Mouse (Mus musculus): Measurements from ENCODE around the gene Fam234a. TPM values are rescaled to one million over a fixed set of nuclear protein-coding genes. Genes with fewer than 3 reads are reported as not detected.
"Not testable (repeated sequence)": the region's sequence is repeated elsewhere in the genome, so short reads cannot be mapped to it uniquely, and the experiment has no call there.

The Fam234a gene
- polyA plus RNA-seq (2014; fragmentation: Nextera tagmentation; extraction: Ambion mirVana), result 49.2 and 51.1 TPM in 2 replicates

- no peaks in the 10 kb centered on the region for H3K9me3 ChIP-seq (ENCODE audit: control insufficient read depth, low read depth, low read length)
- no peaks in the 10 kb centered on the region for H3K27me3 ChIP-seq (ENCODE audit: control insufficient read depth, insufficient read depth, low read length)
- H3K27ac ChIP-seq (ENCODE audit: low read length), result peak within 1 kb of the TSS; percentile 82
- H3K36me3 ChIP-seq (ENCODE audit: control insufficient read depth, insufficient read depth, low read length), result no peaks in the 10 kb centered on the region
- H3K4me2 ChIP-seq (replicated peaks; ENCODE audit: low read depth, low read length), result peak within 1 kb of the TSS; percentile 59
- 0 out of 2 replicates have a peak, but pooled peaks cover 6% of the 10 kb centered on the region for H3K4me1 ChIP-seq (ENCODE audit: control insufficient read depth, insufficient read depth, low read length)
- WGBS, result 8% methylated on average over 33 of the region's 33 CpGs
- H3K9ac ChIP-seq (replicated peaks; ENCODE audit: low read depth, low read length), result peak within 1 kb of the TSS; percentile 41
- H3K4me3 ChIP-seq (ENCODE audit: low read depth, low read length), result peak within 1 kb of the TSS; percentile 64
- peak; percentile 97 for ATAC-seq (ENCODE audit: insufficient number of reproducible peaks, insufficient read depth, low FRiP score, low read depth)
Observed at GRCm38 (mm10) chr17:26244101-26244841, at the start of gene Fam234a. TSS of gene Fam234a (minus strand) at chr17:26244242.

DNA sequence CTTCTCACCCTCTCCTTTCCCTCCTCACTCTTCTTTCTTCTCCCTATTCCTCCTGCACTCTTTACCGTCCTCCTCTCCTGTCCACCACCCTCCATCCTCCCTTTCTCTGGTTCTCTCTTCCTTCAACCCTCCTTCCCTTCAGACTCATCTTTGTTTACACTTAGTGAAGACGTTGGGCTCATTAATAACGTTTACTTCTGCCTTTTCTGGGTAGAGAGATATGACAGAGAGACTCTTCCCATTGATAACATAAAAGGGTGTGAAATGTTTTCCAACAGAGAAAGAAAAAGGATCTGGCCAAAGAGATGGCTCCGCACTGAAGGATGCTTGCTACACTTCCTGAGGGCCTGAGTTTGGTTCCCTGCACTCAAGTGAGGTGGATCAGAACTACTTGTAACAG, 45.4 kb upstream of the Fam234a start:
- Histone ChIP-seq H3K4me1 (ENCODE audit: control insufficient read depth, insufficient read depth, low read length) (no peaks in the 10 kb centered on the region), H3K4me3 (ENCODE audit: low read depth, low read length) (no peak overlapping the region), H3K36me3 (ENCODE audit: control insufficient read depth, insufficient read depth, low read length) (peaks cover 27% of the 10 kb centered on the region), H3K4me2 (replicated peaks; ENCODE audit: low read depth, low read length) (no peak overlapping the region), H3K27me3 (ENCODE audit: control insufficient read depth, insufficient read depth, low read length) (no peaks in the 10 kb centered on the region), H3K9me3 (ENCODE audit: control insufficient read depth, low read depth, low read length) (peaks cover 9% of the 10 kb centered on the region; the same call in 1 of the 2 replicates), H3K9ac (replicated peaks; ENCODE audit: low read depth, low read length) (no peak overlapping the region), H3K27ac (ENCODE audit: low read length) (no peak overlapping the region)
- ATAC-seq (ENCODE audit: insufficient number of reproducible peaks, insufficient read depth, low FRiP score, low read depth), result no peak
- WGBS, result 63% methylated on average over 4 of the region's 4 CpGs

- H3K4me2 ChIP-seq (replicated peaks; ENCODE audit: low read depth, low read length), result no peak overlapping the region
- ATAC-seq (ENCODE audit: insufficient number of reproducible peaks, insufficient read depth, low FRiP score, low read depth), result no peak
- peaks cover 2% of the 10 kb centered on the region; the same call in 1 of the 2 replicates for H3K9me3 ChIP-seq (ENCODE audit: control insufficient read depth, low read depth, low read length)
- no peak overlapping the region for H3K9ac ChIP-seq (replicated peaks; ENCODE audit: low read depth, low read length)
- H3K4me1 ChIP-seq (ENCODE audit: control insufficient read depth, insufficient read depth, low read length), result no peaks in the 10 kb centered on the region
- peaks cover 57% of the 10 kb centered on the region for H3K36me3 ChIP-seq (ENCODE audit: control insufficient read depth, insufficient read depth, low read length)
- WGBS, result 82% methylated on average over 8 of the region's 8 CpGs
- no peak overlapping the region for H3K27ac ChIP-seq (ENCODE audit: low read length)
- H3K27me3 ChIP-seq (ENCODE audit: control insufficient read depth, insufficient read depth, low read length), result no peaks in the 10 kb centered on the region
- no peak overlapping the region for H3K4me3 ChIP-seq (ENCODE audit: low read depth, low read length)
Observed at GRCm38 (mm10) chr17:26286199-26286955, 42.3 kb upstream of the Fam234a start.

DNA sequence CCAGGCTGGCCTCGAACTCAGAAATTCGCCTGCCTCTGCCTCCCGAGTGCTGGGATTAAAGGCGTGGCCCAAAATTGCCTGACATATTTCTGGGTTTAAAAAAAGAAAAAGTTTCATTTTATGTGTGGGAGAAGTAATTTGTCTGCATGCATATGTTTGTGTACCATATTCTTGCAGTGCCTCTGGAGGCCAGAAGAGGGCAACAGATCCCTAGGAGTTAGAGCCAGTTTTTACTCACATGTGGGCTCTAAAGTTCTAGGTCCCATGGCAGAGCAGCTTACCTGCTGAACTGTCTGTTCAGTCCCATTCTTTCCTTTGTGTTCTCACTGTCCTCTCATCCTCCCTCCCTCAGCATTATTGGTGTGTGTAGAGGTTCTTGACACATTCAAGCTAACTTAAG, 32.7 kb upstream of the Fam234a start:
- Histone ChIP-seq H3K27ac (ENCODE audit: low read length) (no peak overlapping the region), H3K36me3 (ENCODE audit: control insufficient read depth, insufficient read depth, low read length) (peaks cover 77% of the 10 kb centered on the region), H3K4me2 (replicated peaks; ENCODE audit: low read depth, low read length) (no peak overlapping the region), H3K4me1 (ENCODE audit: control insufficient read depth, insufficient read depth, low read length) (no peaks in the 10 kb centered on the region), H3K9ac (replicated peaks; ENCODE audit: low read depth, low read length) (no peak overlapping the region), H3K9me3 (ENCODE audit: control insufficient read depth, low read depth, low read length) (no peaks in the 10 kb centered on the region), H3K27me3 (ENCODE audit: control insufficient read depth, insufficient read depth, low read length) (no peaks in the 10 kb centered on the region), H3K4me3 (ENCODE audit: low read depth, low read length) (no peak overlapping the region)
- 95% methylated on average over 4 of the region's 4 CpGs for WGBS
- no peak for ATAC-seq (ENCODE audit: insufficient number of reproducible peaks, insufficient read depth, low FRiP score, low read depth)

GRCm38 (mm10) chr17:26275933-26276332, 31.9 kb upstream of the Fam234a start:
- no peak overlapping the region for H3K4me3 ChIP-seq (ENCODE audit: low read depth, low read length)
- no peaks in the 10 kb centered on the region for H3K4me1 ChIP-seq (ENCODE audit: control insufficient read depth, insufficient read depth, low read length)
- no peaks in the 10 kb centered on the region for H3K27me3 ChIP-seq (ENCODE audit: control insufficient read depth, insufficient read depth, low read length)
- no peak overlapping the region for H3K27ac ChIP-seq (ENCODE audit: low read length)
- H3K9me3 ChIP-seq (ENCODE audit: control insufficient read depth, low read depth, low read length), result no peaks in the 10 kb centered on the region
- H3K4me2 ChIP-seq (replicated peaks; ENCODE audit: low read depth, low read length), result no peak overlapping the region
- H3K9ac ChIP-seq (replicated peaks; ENCODE audit: low read depth, low read length), result no peak overlapping the region
- 86% methylated on average over 13 of the region's 13 CpGs for WGBS
- no peak for ATAC-seq (ENCODE audit: insufficient number of reproducible peaks, insufficient read depth, low FRiP score, low read depth)
- peaks cover 76% of the 10 kb centered on the region for H3K36me3 ChIP-seq (ENCODE audit: control insufficient read depth, insufficient read depth, low read length)

GRCm38 (mm10) chr17:26272586-26272985, 28.5 kb upstream of the Fam234a start:
- Histone ChIP-seq H3K9me3 (ENCODE audit: control insufficient read depth, low read depth, low read length) (no peaks in the 10 kb centered on the region), H3K36me3 (ENCODE audit: control insufficient read depth, insufficient read depth, low read length) (peaks cover 65% of the 10 kb centered on the region), H3K9ac (replicated peaks; ENCODE audit: low read depth, low read length) (no peak overlapping the region), H3K4me1 (ENCODE audit: control insufficient read depth, insufficient read depth, low read length) (no peaks in the 10 kb centered on the region), H3K27me3 (ENCODE audit: control insufficient read depth, insufficient read depth, low read length) (no peaks in the 10 kb centered on the region), H3K4me2 (replicated peaks; ENCODE audit: low read depth, low read length) (no peak overlapping the region), H3K27ac (ENCODE audit: low read length) (no peak overlapping the region), H3K4me3 (ENCODE audit: low read depth, low read length) (no peak overlapping the region)
- no peak for ATAC-seq (ENCODE audit: insufficient number of reproducible peaks, insufficient read depth, low FRiP score, low read depth)
- WGBS, result 86% methylated on average over 3 of the region's 3 CpGs

- H3K27me3 ChIP-seq (ENCODE audit: control insufficient read depth, insufficient read depth, low read length); ATAC-seq (ENCODE audit: insufficient number of reproducible peaks, insufficient read depth, low FRiP score, low read depth); H3K4me1 ChIP-seq (ENCODE audit: control insufficient read depth, insufficient read depth, low read length); H3K27ac ChIP-seq (ENCODE audit: low read length); H3K9me3 ChIP-seq (ENCODE audit: control insufficient read depth, low read depth, low read length); H3K4me2 ChIP-seq (replicated peaks; ENCODE audit: low read depth, low read length); H3K9ac ChIP-seq (replicated peaks; ENCODE audit: low read depth, low read length); H3K4me3 ChIP-seq (ENCODE audit: low read depth, low read length): not testable (repeated sequence)
- WGBS, result 96% methylated on average over 10 of the region's 10 CpGs
- peaks cover 67% of the 10 kb centered on the region for H3K36me3 ChIP-seq (ENCODE audit: control insufficient read depth, insufficient read depth, low read length)
Observed at GRCm38 (mm10) chr17:26269577-26269976, 25.5 kb upstream of the Fam234a start.

DNA sequence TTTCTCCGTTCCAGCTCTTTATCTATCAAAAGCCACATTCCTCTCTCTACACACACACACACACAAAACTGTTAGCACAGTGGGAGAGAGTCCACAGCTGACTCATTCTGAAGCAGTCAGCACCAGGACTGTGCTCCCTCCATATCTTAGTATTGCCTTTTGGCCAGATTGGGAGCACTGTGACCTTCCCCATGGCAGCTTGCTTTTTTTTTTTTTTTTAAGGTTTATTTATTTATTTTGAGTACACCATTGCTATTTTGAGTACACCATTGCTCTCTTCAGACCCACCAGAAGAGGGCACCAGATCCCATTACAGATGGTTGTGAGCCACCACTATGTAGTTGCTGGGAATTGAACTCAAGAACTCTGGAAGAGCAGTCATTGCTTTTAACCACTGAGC, 24.8 kb upstream of the Fam234a start:
- H3K4me3 ChIP-seq (ENCODE audit: low read depth, low read length), result no peak overlapping the region
- WGBS, result 48% methylated on average over 1 of the region's 1 CpGs

More for the DNA sequence above, 24.8 kb upstream of the Fam234a start:
- H3K4me1 ChIP-seq (ENCODE audit: control insufficient read depth, insufficient read depth, low read length), result no peaks in the 10 kb centered on the region
- no peak overlapping the region for H3K9ac ChIP-seq (replicated peaks; ENCODE audit: low read depth, low read length)
- no peak overlapping the region for H3K4me2 ChIP-seq (replicated peaks; ENCODE audit: low read depth, low read length)
- H3K9me3 ChIP-seq (ENCODE audit: control insufficient read depth, low read depth, low read length), result no peaks in the 10 kb centered on the region
- H3K27ac ChIP-seq (ENCODE audit: low read length), result no peak overlapping the region
- no peaks in the 10 kb centered on the region for H3K27me3 ChIP-seq (ENCODE audit: control insufficient read depth, insufficient read depth, low read length)
- no peak for ATAC-seq (ENCODE audit: insufficient number of reproducible peaks, insufficient read depth, low FRiP score, low read depth)
- H3K36me3 ChIP-seq (ENCODE audit: control insufficient read depth, insufficient read depth, low read length), result peaks cover 73% of the 10 kb centered on the region
